Mouse (Mus musculus) hindbrain, embryonic 13.5 days (tissue): Measurements from ENCODE around the gene Pon3. TPM values are rescaled to one million over a fixed set of nuclear protein-coding genes. Genes with fewer than 3 reads are reported as not detected.

Source experiments
- ATAC-seq: fragments of 200-750 bp; cut with Nextera tagmentation; 2 replicates; pipeline ENCODE4 v1.8.0; 2017; ENCODE audit warnings: moderate TSS enrichment; ENCODE audit not compliant: low FRiP score
- H3K27ac ChIP-seq: fragments of 300-500 bp; sonication (generic); 2 replicates; pipeline ENCODE4 v1.5.1; 2015; ENCODE audit warnings: inconsistent platforms, mild to moderate bottlenecking, moderate library complexity
- H3K27me3 ChIP-seq: fragments of 300-500 bp; sonication (generic); 2 replicates; pipeline ENCODE4 v1.6.1; 2015; ENCODE audit warnings: mild to moderate bottlenecking, inconsistent platforms
- H3K36me3 ChIP-seq: fragments of 300-500 bp; sonication (generic); 2 replicates; pipeline ENCODE4 v1.6.1; 2015; ENCODE audit warnings: mild to moderate bottlenecking, inconsistent platforms
- H3K4me1 ChIP-seq: fragments of 300-500 bp; sonication (generic); replicated peaks from 2 replicates; pipeline ENCODE4 v1.6.1; 2015; ENCODE audit warnings: inconsistent platforms
- H3K4me2 ChIP-seq: fragments of 300-500 bp; sonication (generic); 2 replicates; pipeline ENCODE4 v1.6.1; 2015; ENCODE audit warnings: inconsistent platforms, mild to moderate bottlenecking, moderate library complexity
- H3K4me3 ChIP-seq: fragments of 300-500 bp; sonication (generic); 2 replicates; pipeline ENCODE4 v1.5.1; 2015; ENCODE audit warnings: mild to moderate bottlenecking, inconsistent platforms
- H3K9ac ChIP-seq: fragments of 300-500 bp; sonication (generic); 2 replicates; pipeline ENCODE4 v1.6.1; 2015; ENCODE audit warnings: mild to moderate bottlenecking, inconsistent platforms
- H3K9me3 ChIP-seq: fragments of 300-500 bp; sonication (generic); 2 replicates; pipeline ENCODE4 v1.6.1; 2016; ENCODE audit warnings: inconsistent platforms
- WGBS: fragments of 180-500 bp; shearing (Covaris S2); methylation state at CpG from one replicate; pipeline ENCODE4 v1.1.7; 2015; 5-methylcytosine and 5-hydroxymethylcytosine counted together
- polyA plus RNA-seq: library from polyadenylated mRNA; unstranded; fragments of >200 nt; fragmentation: Nextera tagmentation; extraction: Ambion mirVana; gene quantifications from 2 replicates; pipeline ENCODE4 v1.2.1, GENCODE M21; 2015

The Pon3 gene
- polyA plus RNA-seq, 1 experiment from 2014 or later, result 7.2 TPM

- Histone ChIP-seq H3K4me3 (no peak overlapping the region), H3K27ac (no peak overlapping the region), H3K4me2 (no peak overlapping the region), H3K36me3 (no peaks in the 10 kb centered on the region), H3K9me3 (no peaks in the 10 kb centered on the region), H3K9ac (no peak overlapping the region), H3K27me3 (no peaks in the 10 kb centered on the region), H3K4me1 (peaks cover 14% of the 10 kb centered on the region)
- no peak for ATAC-seq
- 77% methylated on average over 4 of the region's 4 CpGs for WGBS
Observed at GRCm38 (mm10) chr6:5171418-5171817, 84.7 kb downstream of the Pon3 start.

Other genes starting within 250 kb of the Pon3 start
- 0.13 and 0.17 TPM in 2 replicates for gene Pon1, start 62.3 kb downstream of the Pon3 start, polyA plus RNA-seq
- 33.2 and 33.6 TPM in 2 replicates for gene Pon2, start 42.2 kb upstream of the Pon3 start, polyA plus RNA-seq
- 14.8 and 17.2 TPM in 2 replicates for gene Asb4, start 127.1 kb upstream of the Pon3 start, polyA plus RNA-seq
- gene Pdk4, start 240.0 kb upstream of the Pon3 start, polyA plus RNA-seq, result 1.7 and 2.2 TPM in 2 replicates